Mouse (Mus musculus): ENCODE data around the gene Rnf7. TPM values are rescaled to one million over a fixed set of nuclear protein-coding genes. Genes with fewer than 3 reads are reported as not detected.
"Not testable (repeated sequence)": the region's sequence is repeated elsewhere in the genome, so short reads cannot be mapped to it uniquely, and the experiment has no call there.

Rnf7 gene
- polyA plus RNA-seq, 1 experiment: 65.7 TPM

- no peaks in the 10 kb centered on the region for H3K36me3 ChIP-seq (ENCODE audit: control insufficient read depth, insufficient read depth, low read length)
- TF ChIP-seq CTCF (IDR thresholded peaks at IDR 0.05; ENCODE audit: extremely low read depth, insufficient read length, insufficient replicate concordance, low read depth, low read length): no peak
- TF ChIP-seq POLR2A (IDR thresholded peaks at IDR 0.05; ENCODE audit: low read depth, low read length): no peak
- H3K4me3 ChIP-seq (ENCODE audit: low read depth, low read length): no peak overlapping the region
- 33% methylated on average over 3 of the region's 3 CpGs for WGBS
- no peaks in the 10 kb centered on the region for H3K27me3 ChIP-seq (ENCODE audit: control insufficient read depth, insufficient read depth, low read length)
- H3K4me1 ChIP-seq (ENCODE audit: control insufficient read depth, insufficient read depth, insufficient read length, low read length): no peaks in the 10 kb centered on the region
- no peak overlapping the region for H3K27ac ChIP-seq (ENCODE audit: insufficient read depth, low read depth, low read length)
These were observed 14.7 kb upstream of the Rnf7 start for GRCm38 (mm10) chr9:96493212-96493611.

GRCm38 (mm10) chr9:96491810-96492209 is 13.3 kb upstream of the Rnf7 start:
- no peaks in the 10 kb centered on the region for H3K27me3 ChIP-seq (ENCODE audit: control insufficient read depth, insufficient read depth, low read length)
- WGBS: 45% methylated on average over 12 of the region's 12 CpGs
- TF ChIP-seq POLR2A (IDR thresholded peaks at IDR 0.05; ENCODE audit: low read depth, low read length) (no peak), CTCF (IDR thresholded peaks at IDR 0.05; ENCODE audit: extremely low read depth, insufficient read length, insufficient replicate concordance, low read depth, low read length) (peak; percentile 91; the same call in 1 of the 2 replicates)
- H3K4me3 ChIP-seq (ENCODE audit: low read depth, low read length): no peak overlapping the region
- H3K4me1 ChIP-seq (ENCODE audit: control insufficient read depth, insufficient read depth, insufficient read length, low read length): no peaks in the 10 kb centered on the region
- H3K27ac ChIP-seq (ENCODE audit: insufficient read depth, low read depth, low read length): no peak overlapping the region
- no peaks in the 10 kb centered on the region for H3K36me3 ChIP-seq (ENCODE audit: control insufficient read depth, insufficient read depth, low read length)

- not testable (repeated sequence) for H3K4me3 ChIP-seq (ENCODE audit: low read depth, low read length); H3K27me3 ChIP-seq (ENCODE audit: control insufficient read depth, insufficient read depth, low read length); H3K27ac ChIP-seq (ENCODE audit: insufficient read depth, low read depth, low read length); H3K4me1 ChIP-seq (ENCODE audit: control insufficient read depth, insufficient read depth, insufficient read length, low read length); H3K36me3 ChIP-seq (ENCODE audit: control insufficient read depth, insufficient read depth, low read length)
- WGBS: 88% methylated on average over 5 of the region's 5 CpGs
These were observed 9.4 kb upstream of the Rnf7 start for GRCm38 (mm10) chr9:96487869-96488268.

- 52% methylated on average over 2 of the region's 2 CpGs for WGBS
- Histone ChIP-seq H3K27ac (ENCODE audit: insufficient read depth, low read depth, low read length) (no peak overlapping the region), H3K4me1 (ENCODE audit: control insufficient read depth, insufficient read depth, insufficient read length, low read length) (no peaks in the 10 kb centered on the region), H3K27me3 (ENCODE audit: control insufficient read depth, insufficient read depth, low read length) (no peaks in the 10 kb centered on the region), H3K4me3 (ENCODE audit: low read depth, low read length) (no peak overlapping the region), H3K36me3 (ENCODE audit: control insufficient read depth, insufficient read depth, low read length) (no peaks in the 10 kb centered on the region)
- TF ChIP-seq CTCF (IDR thresholded peaks at IDR 0.05; ENCODE audit: extremely low read depth, insufficient read length, insufficient replicate concordance, low read depth, low read length) (no peak), POLR2A (IDR thresholded peaks at IDR 0.05; ENCODE audit: low read depth, low read length) (no peak)
These were observed 5.2 kb upstream of the Rnf7 start for GRCm38 (mm10) chr9:96483648-96484047.

GRCm38 (mm10) chr9:96483028-96483427 is 4.6 kb upstream of the Rnf7 start:
- Histone ChIP-seq H3K36me3 (ENCODE audit: control insufficient read depth, insufficient read depth, low read length) (no peaks in the 10 kb centered on the region), H3K27ac (ENCODE audit: insufficient read depth, low read depth, low read length) (no peak overlapping the region), H3K27me3 (ENCODE audit: control insufficient read depth, insufficient read depth, low read length) (no peaks in the 10 kb centered on the region), H3K4me3 (ENCODE audit: low read depth, low read length) (no peak overlapping the region), H3K4me1 (ENCODE audit: control insufficient read depth, insufficient read depth, insufficient read length, low read length) (no peaks in the 10 kb centered on the region)
- 50% methylated on average over 3 of the region's 3 CpGs for WGBS
- TF ChIP-seq POLR2A (IDR thresholded peaks at IDR 0.05; ENCODE audit: low read depth, low read length): no peak
- no peak for TF ChIP-seq CTCF (IDR thresholded peaks at IDR 0.05; ENCODE audit: extremely low read depth, insufficient read length, insufficient replicate concordance, low read depth, low read length)

GRCm38 (mm10) chr9:96472356-96472755 is 6.1 kb downstream of the Rnf7 start:
- Histone ChIP-seq H3K27me3 (ENCODE audit: control insufficient read depth, insufficient read depth, low read length) (no peaks in the 10 kb centered on the region), H3K36me3 (ENCODE audit: control insufficient read depth, insufficient read depth, low read length) (peaks cover 14% of the 10 kb centered on the region), H3K4me3 (ENCODE audit: low read depth, low read length) (no peak overlapping the region), H3K27ac (ENCODE audit: insufficient read depth, low read depth, low read length) (no peak overlapping the region), H3K4me1 (ENCODE audit: control insufficient read depth, insufficient read depth, insufficient read length, low read length) (no peaks in the 10 kb centered on the region)
- no peak for TF ChIP-seq CTCF (IDR thresholded peaks at IDR 0.05; ENCODE audit: extremely low read depth, insufficient read length, insufficient replicate concordance, low read depth, low read length)
- WGBS: 81% methylated on average over 3 of the region's 3 CpGs

GRCm38 (mm10) chr9:96471681-96472080 is 6.8 kb downstream of the Rnf7 start:
- not testable (repeated sequence) for H3K4me3 ChIP-seq (ENCODE audit: low read depth, low read length); H3K27ac ChIP-seq (ENCODE audit: insufficient read depth, low read depth, low read length); H3K4me1 ChIP-seq (ENCODE audit: control insufficient read depth, insufficient read depth, insufficient read length, low read length); H3K27me3 ChIP-seq (ENCODE audit: control insufficient read depth, insufficient read depth, low read length)
- 89% methylated on average over 4 of the region's 4 CpGs for WGBS
- peaks cover 15% of the 10 kb centered on the region for H3K36me3 ChIP-seq (ENCODE audit: control insufficient read depth, insufficient read depth, low read length)

GRCm38 (mm10) chr9:96470266-96470974 is 8.1 kb downstream of the Rnf7 start:
- Histone ChIP-seq H3K27ac (ENCODE audit: insufficient read depth, low read depth, low read length) (no peak overlapping the region), H3K36me3 (ENCODE audit: control insufficient read depth, insufficient read depth, low read length) (peaks cover 15% of the 10 kb centered on the region), H3K27me3 (ENCODE audit: control insufficient read depth, insufficient read depth, low read length) (no peaks in the 10 kb centered on the region), H3K4me1 (ENCODE audit: control insufficient read depth, insufficient read depth, insufficient read length, low read length) (no peaks in the 10 kb centered on the region), H3K4me3 (ENCODE audit: low read depth, low read length) (no peak overlapping the region)
- TF ChIP-seq POLR2A (IDR thresholded peaks at IDR 0.05; ENCODE audit: low read depth, low read length) (no peak), CTCF (IDR thresholded peaks at IDR 0.05; ENCODE audit: extremely low read depth, insufficient read length, insufficient replicate concordance, low read depth, low read length) (no peak)
- WGBS: 89% methylated on average over 8 of the region's 8 CpGs
